Mouse (Mus musculus) intestine, postnatal 0 days (tissue): ENCODE results near the gene Hvcn1. TPM values are rescaled to one million over a fixed set of nuclear protein-coding genes. Genes with fewer than 3 reads are reported as not detected.

Experiments used
- ATAC-seq: fragments of 200-750 bp; cut with Nextera tagmentation; 2 replicates; pipeline ENCODE4 v1.8.0; 2017; ENCODE audit warnings: mild to moderate bottlenecking, moderate TSS enrichment, moderate library complexity
- H3K27ac ChIP-seq: fragments of 300-500 bp; sonication (generic); 2 replicates; pipeline ENCODE4 v1.5.1; 2014; ENCODE audit warnings: mild to moderate bottlenecking, low read depth, low read length, moderate library complexity
- H3K27me3 ChIP-seq: fragments of 300-500 bp; sonication (generic); replicated peaks from 2 replicates; pipeline ENCODE4 v1.6.1; 2014; ENCODE audit warnings: low read length, mixed read lengths; ENCODE audit not compliant: control insufficient read depth, insufficient read depth
- H3K36me3 ChIP-seq: fragments of 300-500 bp; sonication (generic); 2 replicates; pipeline ENCODE4 v1.6.1; 2014; ENCODE audit warnings: mild to moderate bottlenecking, moderate library complexity; ENCODE audit not compliant: control insufficient read depth, insufficient read depth
- H3K4me1 ChIP-seq: fragments of 300-500 bp; sonication (generic); replicated peaks from 2 replicates; pipeline ENCODE4 v1.6.1; 2014; ENCODE audit warnings: antibody characterized with exemption, low read length, mixed read lengths; ENCODE audit not compliant: control insufficient read depth, insufficient read depth
- H3K4me2 ChIP-seq: fragments of 300-500 bp; sonication (generic); replicated peaks from 2 replicates; pipeline ENCODE4 v1.6.1; 2014; ENCODE audit warnings: low read depth, mild to moderate bottlenecking, moderate library complexity
- H3K4me3 ChIP-seq: fragments of 300-500 bp; sonication (generic); 2 replicates; pipeline ENCODE4 v1.5.1; 2014; ENCODE audit warnings: low read depth, low read length
- H3K9ac ChIP-seq: fragments of 300-500 bp; sonication (generic); 2 replicates; pipeline ENCODE4 v1.6.1; 2014; ENCODE audit warnings: mild to moderate bottlenecking, low read depth, low read length
- H3K9me3 ChIP-seq: fragments of 300-500 bp; sonication (generic); 2 replicates; pipeline ENCODE4 v1.6.1; 2016; ENCODE audit warnings: mixed run types; ENCODE audit not compliant: control insufficient read depth
- CTCF ChIP-seq: sonication (generic); IDR thresholded peaks from 2 replicates; pipeline ENCODE4 v1.5.1; 2016; ENCODE audit warnings: low read depth, mild to moderate bottlenecking, control low read depth, antibody characterized with exemption, moderate library complexity
- WGBS: fragments of 180-500 bp; shearing (Covaris S2); extraction: QIAGEN DNeasy Blood & Tissue Kit; methylation state at CpG from one replicate; pipeline ENCODE4 v1.1.7; 2014; 5-methylcytosine and 5-hydroxymethylcytosine counted together
- polyA plus RNA-seq: library from polyadenylated mRNA; unstranded; fragments of >200 nt; fragmentation: Nextera tagmentation; extraction: Ambion mirVana; gene quantifications from 2 replicates; pipeline ENCODE4 v1.2.1, GENCODE M21; 2015

Gene Hvcn1
- polyA plus RNA-seq, 1 experiment from 2014 or later = 3.6 TPM

GRCm38 (mm10) chr5:122285029-122285766 is 78.6 kb downstream of the Hvcn1 start:
- WGBS = under 1% methylated on average over 34 of the region's 34 CpGs
- ATAC-seq = peak; percentile 15; the same call in 1 of the 2 replicates
- peak; percentile 55 for TF ChIP-seq CTCF
- no peaks in the 10 kb centered on the region for H3K36me3 ChIP-seq
- H3K4me3 ChIP-seq = peak overlapping the region; percentile 100
- no peaks in the 10 kb centered on the region for H3K27me3 ChIP-seq
- peak overlapping the region; percentile 97 for H3K9ac ChIP-seq
- peak overlapping the region; percentile 94 for H3K4me2 ChIP-seq
- H3K9me3 ChIP-seq = no peaks in the 10 kb centered on the region
- peak overlapping the region; percentile 82 for H3K27ac ChIP-seq
- 0 out of 2 replicates have a peak, but pooled peaks cover 16% of the 10 kb centered on the region for H3K4me1 ChIP-seq

- peak overlapping the region; percentile 97; the same call in 1 of the 2 replicates for H3K9ac ChIP-seq
- 0 out of 2 replicates have a peak, but pooled peaks cover 16% of the 10 kb centered on the region for H3K4me1 ChIP-seq
- H3K4me3 ChIP-seq = peak overlapping the region; percentile 100
- no peaks in the 10 kb centered on the region for H3K27me3 ChIP-seq
- ATAC-seq = no peak
- no peak for TF ChIP-seq CTCF
- H3K9me3 ChIP-seq = no peaks in the 10 kb centered on the region
- peak overlapping the region; percentile 94 for H3K4me2 ChIP-seq
- H3K36me3 ChIP-seq = no peaks in the 10 kb centered on the region
- WGBS = 33% methylated on average over 7 of the region's 7 CpGs
- H3K27ac ChIP-seq = no peak overlapping the region
Measured at GRCm38 (mm10) chr5:122285767-122286150, 79.2 kb downstream of the Hvcn1 start.

- no peak overlapping the region for H3K27ac ChIP-seq
- no peak for TF ChIP-seq CTCF
- 82% methylated on average over 10 of the region's 10 CpGs for WGBS
Measured at GRCm38 (mm10) chr5:122286191-122286590, 79.6 kb downstream of the Hvcn1 start.

GRCm38 (mm10) chr5:122287026-122287425 is 80.4 kb downstream of the Hvcn1 start:
- Histone ChIP-seq H3K27ac (no peak overlapping the region), H3K36me3 (no peaks in the 10 kb centered on the region), H3K27me3 (no peaks in the 10 kb centered on the region), H3K4me3 (no peak overlapping the region), H3K9ac (no peak overlapping the region), H3K4me2 (no peak overlapping the region; the same call in 1 of the 2 replicates), H3K4me1 (peaks cover 8% of the 10 kb centered on the region; the same call in 1 of the 2 replicates), H3K9me3 (no peaks in the 10 kb centered on the region)
- WGBS = 78% methylated on average over 4 of the region's 4 CpGs
- no peak for ATAC-seq
- TF ChIP-seq CTCF = no peak

More at GRCm38 (mm10) chr5:122286191-122286590, 79.6 kb downstream of the Hvcn1 start:
- no peaks in the 10 kb centered on the region for H3K27me3 ChIP-seq
- H3K9ac ChIP-seq = no peak overlapping the region
- H3K4me1 ChIP-seq = 0 out of 2 replicates have a peak, but pooled peaks cover 12% of the 10 kb centered on the region
- peak overlapping the region; percentile 100 for H3K4me3 ChIP-seq
- no peak for ATAC-seq
- peak overlapping the region; percentile 94 for H3K4me2 ChIP-seq
- H3K36me3 ChIP-seq = no peaks in the 10 kb centered on the region
- no peaks in the 10 kb centered on the region for H3K9me3 ChIP-seq

GRCm38 (mm10) chr5:122288147-122288811 is 81.7 kb downstream of the Hvcn1 start:
- Histone ChIP-seq H3K4me1 (peaks cover 3% of the 10 kb centered on the region; the same call in 1 of the 2 replicates), H3K36me3 (no peaks in the 10 kb centered on the region), H3K4me2 (no peak overlapping the region), H3K4me3 (no peak overlapping the region), H3K27me3 (no peaks in the 10 kb centered on the region), H3K9me3 (no peaks in the 10 kb centered on the region), H3K27ac (no peak overlapping the region), H3K9ac (no peak overlapping the region)
- ATAC-seq = no peak
- 70% methylated on average over 4 of the region's 4 CpGs for WGBS
- no peak for TF ChIP-seq CTCF

GRCm38 (mm10) chr5:122291149-122291548 is 84.5 kb downstream of the Hvcn1 start:
- Histone ChIP-seq H3K4me2 (peak overlapping the region; percentile 49; the same call in 1 of the 2 replicates), H3K4me3 (no peak overlapping the region), H3K9ac (no peak overlapping the region), H3K27ac (peak overlapping the region; percentile 82), H3K4me1 (no peaks in the 10 kb centered on the region; the same call in 1 of the 2 replicates), H3K36me3 (no peaks in the 10 kb centered on the region), H3K9me3 (no peaks in the 10 kb centered on the region), H3K27me3 (no peaks in the 10 kb centered on the region)
- no peak for TF ChIP-seq CTCF
- WGBS = 33% methylated on average over 6 of the region's 6 CpGs
- ATAC-seq = no peak

Other genes with a start within 250 kb of the Hvcn1 start
- gene Cux2, start 156.7 kb upstream of the Hvcn1 start, polyA plus RNA-seq = 1.5 and 1.9 TPM in 2 replicates
- gene Myl2, start 105.9 kb upstream of the Hvcn1 start, polyA plus RNA-seq = not detected in 2 replicates
- gene Ccdc63, start 66.0 kb upstream of the Hvcn1 start, polyA plus RNA-seq = not detected in 2 replicates
- gene Ppp1cc, start 48.5 kb upstream of the Hvcn1 start, polyA plus RNA-seq = 138 and 144 TPM in 2 replicates
- gene Tctn1, start 57.7 kb downstream of the Hvcn1 start, polyA plus RNA-seq = 1.6 and 1.9 TPM in 2 replicates
- gene Pptc7, start 77.6 kb downstream of the Hvcn1 start, polyA plus RNA-seq = 13.0 and 13.6 TPM in 2 replicates
- gene Rad9b, start 147.4 kb downstream of the Hvcn1 start, polyA plus RNA-seq = 4.6 and 4.9 TPM in 2 replicates
- 333 and 338 TPM in 2 replicates for gene Vps29, start 147.6 kb downstream of the Hvcn1 start, polyA plus RNA-seq
- gene Gpn3, start 165.1 kb downstream of the Hvcn1 start, polyA plus RNA-seq = 34.1 and 37.3 TPM in 2 replicates
- gene Fam216a, start 165.6 kb downstream of the Hvcn1 start, polyA plus RNA-seq = 15.1 and 15.9 TPM in 2 replicates
- 166 and 171 TPM in 2 replicates for gene Arpc3, start 185.1 kb downstream of the Hvcn1 start, polyA plus RNA-seq
- 22.5 and 22.8 TPM in 2 replicates for gene Anapc7, start 214.9 kb downstream of the Hvcn1 start, polyA plus RNA-seq